Mouse (Mus musculus) G1E (cell line): ENCODE data around the gene Macrod2.

Experiments used
- CTCF ChIP-seq: IDR thresholded peaks from 2 replicates; pipeline ENCODE4 v1.5.1; 2012; ENCODE audit warnings: low read depth, low read length, inconsistent platforms, mixed read lengths
- GATA1 ChIP-seq: IDR thresholded peaks from 2 replicates; pipeline ENCODE4 v1.6.1; 2012; ENCODE audit warnings: borderline replicate concordance, low read length, inconsistent platforms, mixed read lengths
- GATA2 ChIP-seq: IDR thresholded peaks from 2 replicates; pipeline ENCODE4 v1.6.1; 2012; ENCODE audit warnings: low read depth, low read length, inconsistent platforms, borderline replicate concordance
- POLR2AphosphoS5 ChIP-seq: IDR thresholded peaks from 2 replicates; pipeline ENCODE4 v1.6.1; 2012; ENCODE audit warnings: low read depth, low read length, inconsistent platforms; ENCODE audit not compliant: insufficient replicate concordance
- TAL1 ChIP-seq: conservative IDR thresholded peaks from 2 replicates; pipeline ENCODE4 v1.6.1; 2012; ENCODE audit warnings: low read depth, low read length, inconsistent platforms, mixed read lengths

DNA sequence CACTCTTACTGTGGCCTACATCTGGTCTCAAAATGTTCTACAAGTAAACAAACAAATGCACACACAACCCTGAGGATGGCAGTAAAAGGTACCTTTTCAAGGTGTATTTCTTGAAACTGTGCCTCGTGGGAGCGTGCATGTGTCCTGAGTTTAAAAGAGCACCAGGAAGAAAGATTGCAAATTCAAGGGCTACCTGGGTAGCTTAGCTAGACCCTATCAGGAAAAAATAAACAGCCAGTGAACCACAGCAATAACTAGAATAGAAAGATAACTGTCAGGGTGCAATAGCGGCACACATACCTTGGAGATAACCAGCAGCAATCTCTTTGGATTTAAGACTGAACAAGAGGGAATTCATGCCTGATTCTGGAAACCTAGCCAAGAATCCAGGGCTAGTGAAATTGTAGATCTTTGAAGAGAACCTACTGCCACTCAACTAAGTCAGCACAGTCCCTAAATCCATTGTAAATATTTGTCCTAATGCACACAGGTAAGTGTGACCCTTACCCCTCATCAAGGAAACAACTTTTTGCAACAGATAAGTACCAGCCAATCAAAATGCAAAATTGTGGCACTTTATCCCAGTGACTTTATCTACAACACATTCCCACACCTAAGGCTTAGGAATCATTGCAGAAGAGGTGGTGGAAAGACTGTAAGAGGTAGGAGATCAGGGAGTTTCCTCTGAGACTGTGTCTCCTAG is 590.7 kb downstream of the Macrod2 start:
- TF ChIP-seq GATA1 (no peak), CTCF (no peak), TAL1 (no peak), POLR2AphosphoS5 (no peak), GATA2 (no peak)
